Mouse (Mus musculus) hindbrain, embryonic 11.5 days (tissue): ENCODE data around the gene Dppa5a. TPM values are rescaled to one million over a fixed set of nuclear protein-coding genes. Genes with fewer than 3 reads are reported as not detected.
"Not testable (repeated sequence)": the region's sequence is repeated elsewhere in the genome, so short reads cannot be mapped to it uniquely, and the experiment has no call there.

Source experiments
- ATAC-seq: fragments of 200-750 bp; cut with Nextera tagmentation; 2 replicates; pipeline ENCODE4 v1.8.0; 2017; ENCODE audit warnings: mild to moderate bottlenecking, moderate TSS enrichment, moderate library complexity; ENCODE audit not compliant: low FRiP score
- DNase-seq: peaks from one replicate; pipeline ENCODE4 v3.0.0-alpha.2; 2015; ENCODE audit warnings: low spot score
- H3K27ac ChIP-seq: fragments of 300-500 bp; sonication (generic); 2 replicates; pipeline ENCODE4 v1.5.1; 2014; ENCODE audit warnings: mild to moderate bottlenecking, low read depth, low read length
- H3K27me3 ChIP-seq: fragments of 300-500 bp; sonication (generic); 2 replicates; pipeline ENCODE4 v1.6.1; 2014; ENCODE audit warnings: mild to moderate bottlenecking, low read length, moderate library complexity, mixed read lengths; ENCODE audit not compliant: control insufficient read depth, insufficient read depth
- H3K36me3 ChIP-seq: fragments of 300-500 bp; sonication (generic); 2 replicates; pipeline ENCODE4 v1.6.1; 2014; ENCODE audit warnings: mild to moderate bottlenecking, low read length, moderate library complexity, mixed read lengths; ENCODE audit not compliant: control insufficient read depth, insufficient read depth
- H3K4me1 ChIP-seq: fragments of 300-500 bp; sonication (generic); replicated peaks from 2 replicates; pipeline ENCODE4 v1.6.1; 2014; ENCODE audit warnings: low read length, mixed read lengths; ENCODE audit not compliant: control insufficient read depth, insufficient read depth
- H3K4me2 ChIP-seq: fragments of 300-500 bp; sonication (generic); replicated peaks from 2 replicates; pipeline ENCODE4 v1.6.1; 2014; ENCODE audit warnings: mild to moderate bottlenecking, low read depth, low read length
- H3K4me3 ChIP-seq: fragments of 300-500 bp; sonication (generic); 2 replicates; pipeline ENCODE4 v1.5.1; 2014; ENCODE audit warnings: low read depth, low read length
- H3K9ac ChIP-seq: fragments of 300-500 bp; sonication (generic); 2 replicates; pipeline ENCODE4 v1.6.1; 2014; ENCODE audit warnings: low read depth, low read length
- H3K9me3 ChIP-seq: fragments of 300-500 bp; sonication (generic); 2 replicates; pipeline ENCODE4 v1.6.1; 2016; ENCODE audit warnings: low read length; ENCODE audit not compliant: control insufficient read depth
- WGBS: fragments of 180-500 bp; shearing (Covaris S2); extraction: QIAGEN DNeasy Blood & Tissue Kit; methylation state at CpG from one replicate; pipeline ENCODE4 v1.1.7; 2014; 5-methylcytosine and 5-hydroxymethylcytosine counted together
- polyA plus RNA-seq: library from polyadenylated mRNA; unstranded; fragments of >200 nt; fragmentation: Nextera tagmentation; extraction: Ambion mirVana; gene quantifications from 2 replicates; pipeline ENCODE4 v1.2.1, GENCODE M21; 2014

Dppa5a gene
- polyA plus RNA-seq, 1 experiment from 2014 or later = 0.79 TPM

DNA sequence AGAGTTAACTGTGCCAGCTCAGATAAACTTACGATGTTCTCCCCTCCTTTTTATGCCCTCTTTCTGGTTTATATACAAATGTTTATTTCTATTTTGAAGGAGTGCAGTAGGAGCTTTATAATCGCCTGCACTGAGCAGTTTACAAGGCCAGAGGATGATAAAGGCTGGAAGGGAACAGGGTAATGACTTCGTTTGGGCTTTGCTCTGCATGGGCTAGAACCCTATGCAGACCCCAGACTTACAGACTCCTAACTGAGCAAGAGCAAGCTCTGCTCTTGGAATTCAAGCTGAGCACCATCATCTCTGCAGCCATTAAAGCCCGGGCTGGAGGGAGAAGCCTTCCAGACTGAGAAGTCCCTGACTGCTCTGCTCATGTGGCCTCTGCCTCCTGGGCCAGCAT, 22.7 kb downstream of the Dppa5a start:
- H3K9ac ChIP-seq, H3K4me1 ChIP-seq, H3K36me3 ChIP-seq, H3K9me3 ChIP-seq, DNase-seq, H3K4me2 ChIP-seq, H3K4me3 ChIP-seq, ATAC-seq, H3K27ac ChIP-seq, H3K27me3 ChIP-seq: not testable (repeated sequence)
- WGBS = 77% methylated on average over 3 of the region's 4 CpGs

DNA sequence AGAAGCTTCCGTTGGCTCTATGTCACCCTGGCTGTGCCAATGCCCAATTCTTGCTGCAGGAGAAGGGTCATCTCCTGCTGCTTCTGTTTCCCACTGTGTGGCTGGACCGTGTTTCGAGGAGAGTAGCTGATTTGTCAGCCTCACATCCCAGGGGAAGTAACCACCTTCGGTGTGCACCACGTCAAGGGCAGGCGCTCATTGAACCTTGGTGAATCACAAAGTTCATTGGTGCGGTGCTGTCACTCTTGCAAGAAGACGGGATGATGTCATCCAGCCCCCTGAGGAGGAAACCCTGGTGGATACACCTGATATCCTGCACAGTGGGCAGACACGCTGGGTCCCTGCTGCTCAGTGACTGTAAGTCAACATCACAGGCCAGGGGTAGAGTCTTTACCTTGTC, 24.9 kb downstream of the Dppa5a start:
- H3K9ac ChIP-seq, H3K4me1 ChIP-seq, H3K4me3 ChIP-seq, ATAC-seq, H3K36me3 ChIP-seq, H3K27me3 ChIP-seq, DNase-seq, H3K9me3 ChIP-seq, H3K4me2 ChIP-seq, H3K27ac ChIP-seq: not testable (repeated sequence)
- WGBS = 88% methylated on average over 9 of the region's 9 CpGs

DNA sequence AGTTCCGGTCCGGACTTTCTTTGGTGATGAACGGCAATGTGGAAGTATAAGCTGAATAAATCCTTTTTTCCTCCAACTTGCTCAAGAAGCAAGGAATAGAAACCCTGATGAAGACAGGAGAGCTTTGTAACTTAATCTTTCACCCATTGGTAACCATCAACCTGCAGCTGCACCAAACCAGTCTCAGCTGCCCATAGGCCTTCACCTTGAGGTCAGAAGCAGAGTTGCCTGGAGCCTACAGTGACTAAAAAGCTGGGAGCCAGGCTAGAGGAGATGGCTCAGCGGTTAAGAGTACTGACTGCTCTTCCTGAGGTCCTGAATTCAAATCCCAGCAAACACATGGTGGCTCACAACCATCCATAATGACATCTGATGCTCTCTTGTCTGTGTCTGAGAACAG, 25.5 kb downstream of the Dppa5a start:
- WGBS = 89% methylated on average over 4 of the region's 4 CpGs
- not testable (repeated sequence) for H3K27ac ChIP-seq, H3K9ac ChIP-seq, ATAC-seq, H3K27me3 ChIP-seq, H3K9me3 ChIP-seq, H3K4me2 ChIP-seq, H3K4me3 ChIP-seq, H3K4me1 ChIP-seq, DNase-seq, H3K36me3 ChIP-seq

DNA sequence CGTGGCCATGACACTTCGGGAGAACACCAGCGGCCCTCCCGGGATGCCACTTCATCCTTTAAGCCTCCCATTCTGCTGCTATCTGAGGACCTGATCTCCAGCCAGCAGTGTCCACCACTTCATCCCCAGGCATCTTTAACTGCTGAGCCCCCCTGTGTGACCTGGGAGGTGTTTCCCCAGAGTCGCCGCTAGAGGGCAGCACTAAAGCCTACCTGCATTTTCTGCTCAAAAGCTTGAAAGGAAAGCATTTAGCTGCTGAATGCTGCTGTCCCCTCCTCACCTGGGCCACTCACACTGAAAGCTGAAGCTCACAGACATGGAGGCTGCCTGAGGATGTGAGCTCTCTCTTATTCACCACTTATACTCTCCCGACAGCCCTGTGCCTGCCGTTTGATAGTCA, 27.7 kb downstream of the Dppa5a start:
- not testable (repeated sequence) for H3K27ac ChIP-seq, H3K9ac ChIP-seq, H3K27me3 ChIP-seq, H3K4me3 ChIP-seq, H3K36me3 ChIP-seq, H3K4me1 ChIP-seq, ATAC-seq, H3K9me3 ChIP-seq, H3K4me2 ChIP-seq
- 24% methylated on average over 8 of the region's 8 CpGs for WGBS
- DNase-seq = peak; percentile 77

DNA sequence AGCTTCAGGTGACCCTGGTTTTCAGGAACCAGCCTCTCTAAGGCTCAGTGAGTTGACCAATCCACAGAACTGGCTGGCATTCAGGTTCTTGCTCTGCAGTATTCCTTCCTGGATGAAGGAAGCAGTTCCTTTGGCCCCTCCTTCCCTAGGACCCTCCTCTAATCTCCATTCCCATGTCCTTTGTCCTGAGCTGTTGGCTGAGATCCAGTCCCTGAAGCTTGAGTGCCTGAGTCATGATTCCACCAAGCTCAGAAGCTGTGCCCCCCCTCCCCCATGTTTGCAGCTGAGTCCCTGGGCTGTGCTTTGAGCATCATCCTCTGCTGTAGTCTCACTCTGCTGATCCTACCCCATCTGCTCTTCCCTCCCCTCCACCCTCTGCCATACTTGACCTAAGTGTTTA, 30.9 kb downstream of the Dppa5a start:
- not testable (repeated sequence) for H3K36me3 ChIP-seq, ATAC-seq, H3K9me3 ChIP-seq, H3K9ac ChIP-seq, H3K4me3 ChIP-seq, H3K27me3 ChIP-seq, H3K4me1 ChIP-seq, H3K4me2 ChIP-seq, H3K27ac ChIP-seq, DNase-seq

DNA sequence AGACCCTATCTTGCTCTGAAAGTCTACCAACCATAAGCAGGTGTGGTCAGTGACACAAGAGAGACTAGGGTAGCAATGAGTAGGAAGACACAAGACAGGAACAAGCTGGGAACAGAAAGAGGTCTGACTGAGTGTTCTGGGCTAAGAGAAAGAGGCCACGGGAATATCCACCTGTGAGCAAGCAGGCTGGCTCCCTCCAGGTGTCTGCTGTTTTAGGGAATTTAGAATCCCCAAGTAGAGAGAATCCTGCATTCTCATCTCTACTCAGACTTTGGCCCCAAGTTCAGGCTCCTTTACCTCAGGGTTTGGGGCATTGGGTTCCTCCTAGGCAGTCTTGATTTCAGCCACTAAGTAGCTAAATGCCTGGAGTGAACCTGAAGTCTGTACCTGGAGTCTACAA, 40.7 kb downstream of the Dppa5a start, which contains the start of gene Omt2b:
Gene Omt2b (plus strand): TSS at position 301 of the 400 bp plus-strand sequence.
- H3K9ac ChIP-seq, H3K27ac ChIP-seq, H3K27me3 ChIP-seq, H3K4me1 ChIP-seq, H3K36me3 ChIP-seq, H3K4me2 ChIP-seq, ATAC-seq, DNase-seq, H3K4me3 ChIP-seq, H3K9me3 ChIP-seq: not testable (repeated sequence)
- WGBS = 92% methylated on average over 1 of the region's 1 CpGs

DNA sequence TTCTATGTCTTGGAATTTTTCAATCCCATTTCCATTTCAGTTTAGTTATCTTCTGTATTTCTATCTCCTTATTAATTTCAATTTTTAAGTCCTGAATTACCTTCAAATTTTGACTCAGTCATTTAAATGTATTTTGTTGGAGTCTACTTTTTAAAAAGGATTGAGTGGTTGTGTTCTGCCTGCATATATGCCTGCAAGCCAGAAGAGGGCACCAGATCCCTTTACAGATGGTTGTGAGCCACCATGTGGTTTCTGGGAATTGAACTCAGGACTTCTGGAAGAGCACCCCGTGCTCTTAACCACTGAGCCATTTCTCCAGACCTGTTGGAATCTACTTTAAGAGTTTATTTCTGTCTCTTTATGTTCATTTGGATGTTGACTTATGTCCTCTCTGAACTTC, 48.5 kb downstream of the Dppa5a start:
- no peaks in the 10 kb centered on the region for H3K9me3 ChIP-seq
- H3K36me3 ChIP-seq = no peaks in the 10 kb centered on the region
- H3K4me3 ChIP-seq = no peak overlapping the region
- peak; percentile 15 for DNase-seq
- H3K4me1 ChIP-seq = no peaks in the 10 kb centered on the region
- WGBS = 41% methylated on average over 1 of the region's 1 CpGs
- no peak overlapping the region for H3K4me2 ChIP-seq
- no peak overlapping the region for H3K27ac ChIP-seq
- H3K9ac ChIP-seq = no peak overlapping the region
- no peaks in the 10 kb centered on the region for H3K27me3 ChIP-seq
- ATAC-seq = no peak

Other genes starting within 250 kb of the Dppa5a start
- gene Gsta4, start 185.4 kb downstream of the Dppa5a start, polyA plus RNA-seq = 44.0 and 46.4 TPM in 2 replicates
- not detected in 2 replicates for gene Gsta1, start 137.5 kb downstream of the Dppa5a start, polyA plus RNA-seq
- not detected in 2 replicates for gene Gm3776, start 111.0 kb downstream of the Dppa5a start, polyA plus RNA-seq
- gene Gm10639, start 78.3 kb downstream of the Dppa5a start, polyA plus RNA-seq = not detected in 2 replicates
- gene Omt2a, start 53.4 kb downstream of the Dppa5a start, polyA plus RNA-seq = not detected in 2 replicates
- not detected in 2 replicates for gene Omt2b, start 40.6 kb downstream of the Dppa5a start, polyA plus RNA-seq
- gene Gsta2, start 12.4 kb downstream of the Dppa5a start, polyA plus RNA-seq = not detected in 2 replicates
- gene Ooep, start 10.5 kb upstream of the Dppa5a start, polyA plus RNA-seq = 2.9 and 3.3 TPM in 2 replicates
- 0.14 and 0.40 TPM in 2 replicates for gene Ddx43, start 27.6 kb upstream of the Dppa5a start, polyA plus RNA-seq
- gene Cgas, start 75.1 kb upstream of the Dppa5a start, polyA plus RNA-seq = 0.35 and 0.79 TPM in 2 replicates
- gene Mto1, start 80.0 kb upstream of the Dppa5a start, polyA plus RNA-seq = 26.1 and 26.7 TPM in 2 replicates
- 0.28 and 0.48 TPM in 2 replicates for gene Gm17324, start 80.6 kb upstream of the Dppa5a start, polyA plus RNA-seq
- gene Eef1a1, start 121.0 kb upstream of the Dppa5a start, polyA plus RNA-seq = 4,691 and 4,742 TPM in 2 replicates
- gene Slc17a5, start 219.9 kb upstream of the Dppa5a start, polyA plus RNA-seq = 10.7 and 12.8 TPM in 2 replicates
- gene Cd109, start 247.4 kb upstream of the Dppa5a start, polyA plus RNA-seq = 4.0 and 5.7 TPM in 2 replicates